Mouse (Mus musculus) testis, adult 2 months (tissue): ENCODE measurements around the gene C1ra.

Source experiments
- CTCF ChIP-seq: fragments of 200-500 bp; IDR thresholded peaks from 2 replicates; pipeline ENCODE4 v1.5.1; 2012; ENCODE audit warnings: low read depth, mild to moderate bottlenecking, inconsistent platforms, low read length, moderate library complexity; ENCODE audit not compliant: control insufficient read depth, insufficient read depth, insufficient replicate concordance
- POLR2A ChIP-seq: fragments of 200-500 bp; IDR thresholded peaks from 2 replicates; pipeline ENCODE4 v1.6.1; 2012; ENCODE audit warnings: low read depth, mild to moderate bottlenecking, inconsistent platforms, low read length, moderate library complexity; ENCODE audit not compliant: control insufficient read depth

GRCm38 (mm10) chr6:124545425-124545824, 33.2 kb downstream of the C1ra start:
- TF ChIP-seq POLR2A (no peak), CTCF (no peak)
